ENCODE assay signal across 11 mouse cellular contexts in the genomic region with DNA sequence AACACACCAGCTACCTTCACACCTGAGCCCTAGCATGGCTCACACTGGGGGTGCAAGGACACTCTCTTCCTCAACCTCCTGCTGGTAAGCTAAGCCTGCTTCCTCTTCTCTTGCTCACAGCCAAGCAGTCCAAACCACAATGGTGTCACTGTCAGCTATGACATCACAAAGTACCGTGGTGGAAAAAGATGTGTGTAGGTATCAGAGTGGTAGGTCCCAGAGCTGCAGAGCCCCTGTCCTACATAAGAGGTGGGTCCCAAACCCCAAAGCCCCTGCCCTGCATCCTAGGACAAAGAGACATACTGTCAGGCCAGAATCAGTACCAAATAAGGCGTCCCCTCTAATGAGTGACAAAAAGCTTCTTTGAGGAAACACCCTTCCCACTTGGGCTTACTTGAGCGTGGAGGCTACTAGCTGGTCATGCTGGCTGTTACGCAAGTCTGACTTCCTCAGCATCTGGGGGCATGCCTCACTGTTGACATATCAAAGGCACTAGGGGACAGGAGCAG. TPM values are rescaled to one million over a fixed set of nuclear protein-coding genes. Genes with fewer than 3 reads are reported as not detected.
DNase-seq lines count a peak whose midpoint lies in the region; ATAC-seq and TF ChIP-seq lines count a peak whose summit lies in the region.
"Had no signal": no experiment of that assay in that cellular context is flagged by ENCODE, and none has a peak within 500 bp of the region (broad histone marks: within the 10 kb centered on the region; RNA-seq: fewer than 3 reads in every experiment).

No protein-coding gene starts in this region.

- TF ChIP-seq POLR2A in cortical plate, adult 2 months (IDR thresholded peaks at IDR 0.05; ENCODE audit: extremely low read depth, insufficient read depth, low read length), result no peak

- no peaks in the 10 kb centered on the region; the same call in 1 of the 2 replicates for H3K4me1 ChIP-seq in cortical plate, adult 2 months (ENCODE audit: control insufficient read depth, insufficient read depth, low read length)
- H3K4me1 ChIP-seq in liver, embryonic 14.5 days (replicated peaks; ENCODE audit: control insufficient read depth in 2 of 2, insufficient read depth in 2 of 2, low read length in 1 of 2), result peaks cover 0 to 3% of the 10 kb centered on the region in 2 experiments; a peak in 2 of 4 replicates
- H3K4me1 ChIP-seq: stomach, embryonic 15.5 days had no signal

- 0 out of 2 replicates have a peak, but pooled peaks have one; percentile 16 for ATAC-seq in frontal cortex, adult (ENCODE audit: low TSS enrichment)
- peak; percentile 36; the same call in 1 of the 2 replicates for ATAC-seq in liver, embryonic 14.5 days (ENCODE audit: insufficient read depth)
- ATAC-seq in erythroblast, adult 5-6 weeks (replicated peaks; ENCODE audit: low FRiP score, poor library complexity, severe bottlenecking), result no peak

- no peak overlapping the region for H3K4me3 ChIP-seq in cortical plate, adult 2 months (ENCODE audit: insufficient read depth, low read length)
- no peak overlapping the region for H3K4me3 ChIP-seq in liver, embryonic 14.5 days (ENCODE audit: insufficient read depth in 1 of 2, low read depth in 2 of 2, low read length in 2 of 2)
- H3K4me3 ChIP-seq: lung, embryonic 15.5 days; stomach, embryonic 15.5 days had no signal

- no peak overlapping the region for H3K4me2 ChIP-seq in liver, embryonic 14.5 days (ENCODE audit: low read depth)
- H3K4me2 ChIP-seq: lung, embryonic 15.5 days; stomach, embryonic 15.5 days had no signal

- H3K27ac ChIP-seq in cortical plate, adult 2 months (ENCODE audit: insufficient read depth, low read length), result peak overlapping the region; percentile 61; the same call in 1 of the 2 replicates
- no peak overlapping the region for H3K27ac ChIP-seq in liver, embryonic 14.5 days

- H3K9ac ChIP-seq in liver, embryonic 14.5 days (replicated peaks), result no peak overlapping the region
- H3K9ac ChIP-seq: lung, embryonic 15.5 days; stomach, embryonic 15.5 days had no signal

- no peak for DNase-seq in frontal cortex, postnatal 36 days (ENCODE audit: low spot score in 2 of 2)
- DNase-seq in liver, embryonic 14.5 days (ENCODE audit: low read depth in 3 of 3, low spot score in 3 of 3), result no peak
- DNase-seq in skeletal muscle tissue, adult 2 months (ENCODE audit: low read depth, low spot score), result peak; percentile 69
- DNase-seq in urinary bladder, postnatal 10 days (ENCODE audit: low spot score), result no peak
- no peak for DNase-seq in adrenal gland, postnatal 10 days
- DNase-seq: cerebellum, adult 9-10 months had no signal

- no peak for TF ChIP-seq EP300 in liver, embryonic 14.5 days (IDR thresholded peaks at IDR 0.05; ENCODE audit: low read depth)

- no peak for TF ChIP-seq CTCF in cortical plate, adult 2 months (IDR thresholded peaks at IDR 0.05; ENCODE audit: extremely low read depth, insufficient read depth, low read length)
- TF ChIP-seq CTCF in liver, embryonic 14.5 days (IDR thresholded peaks at IDR 0.05; ENCODE audit: low read depth), result no peak

- WGBS in liver, embryonic 14.5 days (ENCODE audit: insufficient replicate concordance), result 30% methylated on average over 4 of the region's 4 CpGs

- H3K27me3 ChIP-seq in liver, embryonic 14.5 days (ENCODE audit: control insufficient read depth, insufficient read depth, low read length), result no peaks in the 10 kb centered on the region; the same call in 1 of the 2 replicates

- H3K9me3 ChIP-seq in liver, embryonic 14.5 days (ENCODE audit: control insufficient read depth, low read length), result no peaks in the 10 kb centered on the region
- H3K9me3 ChIP-seq: lung, embryonic 15.5 days; stomach, embryonic 15.5 days had no signal

- H3K36me3 ChIP-seq in liver, embryonic 14.5 days (replicated peaks; ENCODE audit: control insufficient read depth, insufficient read depth, low read depth), result no peaks in the 10 kb centered on the region
- H3K36me3 ChIP-seq: lung, embryonic 15.5 days; stomach, embryonic 15.5 days had no signal

RNA-seq across cellular contexts. Expression of a gene that starts 5.9 kb away (rescaled TPM):
- 3.1 and 3.6 TPM in 2 replicates for polyA plus RNA-seq in cortical plate, adult 2 months (2012; rRNA removed)
- 3.2 and 4.5 TPM in 2 replicates for polyA plus RNA-seq in liver, embryonic 14.5 days (2012; rRNA removed)
- 4.2 and 4.7 TPM in 2 replicates for polyA plus RNA-seq in liver, embryonic 14.5 days (2014; fragmentation: Nextera tagmentation; extraction: Ambion mirVana)
- 10.6 and 19.9 TPM in 2 replicates for total RNA-seq in erythroblast, adult 5-6 weeks (2015; ENCODE audit: low replicate concordance)
- 10.0 and 12.1 TPM in 2 replicates for total RNA-seq in erythroblast, adult 5-6 weeks (2017; ENCODE audit: low replicate concordance)
- total RNA-seq in adrenal gland, postnatal 10 days (2021), result 10 to 100 TPM in 1 of 2 experiments, 1 to 10 TPM in 1; 8.3 to 10.3 TPM

RNA-seq across cellular contexts. Expression of a gene that starts 46.0 kb away (rescaled TPM):
- polyA plus RNA-seq in cortical plate, adult 2 months (2012; rRNA removed), result 48.0 and 50.2 TPM in 2 replicates
- polyA plus RNA-seq in liver, embryonic 14.5 days (2012; rRNA removed), result 3.9 and 7.1 TPM in 2 replicates
- polyA plus RNA-seq in liver, embryonic 14.5 days (2014; fragmentation: Nextera tagmentation; extraction: Ambion mirVana), result 4.8 and 5.3 TPM in 2 replicates
- total RNA-seq in erythroblast, adult 5-6 weeks (2015; ENCODE audit: low replicate concordance), result 33.9 and 44.2 TPM in 2 replicates
- total RNA-seq in erythroblast, adult 5-6 weeks (2017; ENCODE audit: low replicate concordance), result 38.5 and 46.0 TPM in 2 replicates
- total RNA-seq in adrenal gland, postnatal 10 days (2021), result 10 to 100 TPM; 49.4 to 66.0 TPM
